Mouse (Mus musculus) central nervous system, embryonic 14 days (tissue): ENCODE results near the gene Gtf2h2. TPM values are rescaled to one million over a fixed set of nuclear protein-coding genes. Genes with fewer than 3 reads are reported as not detected.

ENCODE experiments used
- polyA plus RNA-seq: library from polyadenylated mRNA; depleted of rRNA; stranded (reverse); fragments of >200 nt; gene quantifications from 2 replicates; pipeline ENCODE4 v1.2.3, GENCODE M21; 2012; rRNA removed

Gene Gtf2h2
- polyA plus RNA-seq, result 79.0 and 81.0 TPM in 2 replicates

DNA sequence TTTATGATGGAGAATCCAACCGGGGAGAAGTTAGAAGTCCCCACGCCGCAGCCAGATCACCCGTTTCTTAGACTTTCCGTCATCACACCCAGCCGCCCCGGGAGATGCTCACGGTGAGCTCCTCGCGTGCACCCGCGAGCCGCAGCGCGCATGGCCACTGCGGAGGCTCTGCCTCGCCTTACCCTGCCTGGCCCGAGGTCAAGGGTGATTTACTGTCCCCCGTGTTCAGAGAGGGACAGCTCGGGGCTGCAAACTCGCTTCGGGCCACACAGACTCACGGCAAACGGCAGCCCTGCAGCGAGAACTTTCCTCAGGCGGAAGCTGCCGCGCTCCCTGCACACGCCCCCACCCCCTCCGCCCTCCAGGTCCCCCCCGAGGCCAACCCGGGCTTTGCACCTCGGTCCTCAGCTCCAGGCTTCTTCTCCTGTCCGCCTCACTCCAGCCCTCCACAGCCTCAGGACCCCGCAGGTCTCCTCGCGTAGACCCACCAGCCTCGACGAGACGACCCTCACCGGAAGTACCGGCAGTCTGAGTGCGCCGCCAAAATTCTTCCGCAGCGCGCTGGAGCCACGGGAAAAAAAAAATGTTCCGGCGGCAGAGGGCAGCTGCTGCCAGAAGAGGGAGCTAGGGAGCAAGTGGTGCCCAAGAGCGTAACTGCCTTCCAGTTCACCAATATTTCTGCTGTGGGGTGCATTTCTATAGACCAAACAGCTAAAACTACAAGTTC lies at the start of gene Gtf2h2:
TSS of gene Gtf2h2 (minus strand) at position 519 of the 727 bp plus-strand sequence.

GRCm38 (mm10) chr13:100452415-100453127 lies 39.8 kb downstream of the Gtf2h2 start, which contains the start of gene Naip1:
TSS of gene Naip1 (minus strand) at chr13:100452869.

Other genes starting within 250 kb of the Gtf2h2 start
- gene Naip5, start 246.3 kb downstream of the Gtf2h2 start, polyA plus RNA-seq, result 0.33 and 0.39 TPM in 2 replicates
- gene Naip6, start 174.9 kb downstream of the Gtf2h2 start, polyA plus RNA-seq, result 0.23 and 0.28 TPM in 2 replicates
- gene Naip1, start 39.7 kb downstream of the Gtf2h2 start, polyA plus RNA-seq, result 0.05 TPM in 2 replicates
- 2.8 TPM in 2 replicates for gene Ocln, start 60.1 kb upstream of the Gtf2h2 start, polyA plus RNA-seq
- 1.8 and 2.8 TPM in 2 replicates for gene Marveld2, start 124.4 kb upstream of the Gtf2h2 start, polyA plus RNA-seq
- gene Ak6, start 158.4 kb upstream of the Gtf2h2 start, polyA plus RNA-seq, result 252 and 281 TPM in 2 replicates
- gene Rad17, start 158.5 kb upstream of the Gtf2h2 start, polyA plus RNA-seq, result 15.8 and 18.6 TPM in 2 replicates
- 28.4 and 28.7 TPM in 2 replicates for gene Taf9, start 159.0 kb upstream of the Gtf2h2 start, polyA plus RNA-seq
- 1.3 and 1.6 TPM in 2 replicates for gene Ccdc125, start 177.1 kb upstream of the Gtf2h2 start, polyA plus RNA-seq
- 33.1 and 34.7 TPM in 2 replicates for gene Cdk7, start 238.4 kb upstream of the Gtf2h2 start, polyA plus RNA-seq